Mouse (Mus musculus) CH12.LX (cell line): Measurements from ENCODE around the gene Vps37c. TPM values are rescaled to one million over a fixed set of nuclear protein-coding genes. Genes with fewer than 3 reads are reported as not detected.

ENCODE experiments used
- DNase-seq: peaks from one replicate; pipeline ENCODE4 v3.0.0-alpha.2; 2013; ENCODE audit errors: extremely low read depth
- H3K27ac ChIP-seq: 2 replicates; pipeline ENCODE4 v1.5.1; 2012; ENCODE audit warnings: low read depth, mild to moderate bottlenecking, control low read depth, moderate library complexity; ENCODE audit not compliant: insufficient read depth
- H3K27me3 ChIP-seq: replicated peaks from 2 replicates; pipeline ENCODE3; 2012; ENCODE audit warnings: inconsistent platforms
- H3K36me3 ChIP-seq, 2 experiments: replicated peaks in 1 of 2; 2 replicates each; pipeline versions ENCODE3 to v1.6.1; 2012; ENCODE audit warnings: inconsistent platforms in 1 of 2, low read length in 1 of 2, mild to moderate bottlenecking in 1 of 2, mixed read lengths in 1 of 2, moderate library complexity in 1 of 2; ENCODE audit not compliant: control insufficient read depth in 1 of 2, insufficient read depth in 1 of 2
- H3K4me1 ChIP-seq, 2 experiments: 2 replicates each; pipeline ENCODE4 v1.6.1; 2012; ENCODE audit warnings: inconsistent platforms in 1 of 2, moderate library complexity in 1 of 2; ENCODE audit not compliant: insufficient read depth in 2 of 2, control insufficient read depth in 1 of 2
- H3K4me2 ChIP-seq: 2 replicates; pipeline ENCODE4 v1.6.1; 2012; ENCODE audit warnings: low read depth, mild to moderate bottlenecking, control low read depth; ENCODE audit not compliant: poor library complexity, insufficient read depth, severe bottlenecking
- H3K4me3 ChIP-seq, 3 experiments: fragments of 150-350 bp in 1 of 3; sonication (generic) in 1 of 3; replicated peaks in 1 of 3; 2 replicates each; pipeline versions ENCODE3 to v1.5.1; 2011 to 2012; ENCODE audit warnings: low read depth in 2 of 3, low read length in 2 of 3, mild to moderate bottlenecking in 2 of 3, moderate library complexity in 2 of 3, control low read depth in 1 of 3, improper control_type of control experiment in 1 of 3, inconsistent platforms in 1 of 3, mixed read lengths in 1 of 3; ENCODE audit not compliant: poor library complexity in 1 of 3
- H3K79me2 ChIP-seq: replicated peaks from 2 replicates; pipeline ENCODE4 v1.6.1; 2012; ENCODE audit warnings: mild to moderate bottlenecking, moderate library complexity; ENCODE audit not compliant: control insufficient read depth, poor library complexity, insufficient read depth, severe bottlenecking; ENCODE audit errors: extremely low read depth
- H3K9ac ChIP-seq: 2 replicates; pipeline ENCODE4 v1.6.1; 2012; ENCODE audit warnings: low read depth, mild to moderate bottlenecking, control low read depth, moderate library complexity; ENCODE audit not compliant: insufficient read depth
- H3K9me3 ChIP-seq: replicated peaks from 2 replicates; pipeline ENCODE3; 2012; ENCODE audit warnings: low read length, inconsistent platforms, mixed read lengths
- BHLHE40 ChIP-seq: IDR thresholded peaks from 2 replicates; pipeline ENCODE4 v1.6.1; 2011; ENCODE audit warnings: mild to moderate bottlenecking, low read depth, low read length, improper control_type of control experiment
- CHD1 ChIP-seq: IDR thresholded peaks from 2 replicates; pipeline ENCODE4 v1.6.1; 2012; ENCODE audit warnings: low read depth, low read length, improper control_type of control experiment, inconsistent platforms
- CHD2 ChIP-seq: IDR thresholded peaks from 2 replicates; pipeline ENCODE4 v1.6.1; 2011; ENCODE audit warnings: low read length, improper control_type of control experiment
- E2F4 ChIP-seq: IDR thresholded peaks from 2 replicates; pipeline ENCODE4 v1.6.1; 2011; ENCODE audit warnings: low read depth, low read length, improper control_type of control experiment; ENCODE audit not compliant: insufficient replicate concordance
- ELF1 ChIP-seq: IDR thresholded peaks from 2 replicates; pipeline ENCODE4 v1.6.1; 2014; ENCODE audit warnings: low read depth, mild to moderate bottlenecking, inconsistent platforms, low read length, improper control_type of control experiment
- EP300 ChIP-seq: IDR thresholded peaks from 2 replicates; pipeline ENCODE4 v1.6.1; 2011; ENCODE audit warnings: low read length, improper control_type of control experiment
- GABPA ChIP-seq: IDR thresholded peaks from 2 replicates; pipeline ENCODE4 v1.6.1; 2012; ENCODE audit warnings: low read depth, low read length, improper control_type of control experiment, inconsistent platforms; ENCODE audit not compliant: insufficient replicate concordance
- IRF4 ChIP-seq: IDR thresholded peaks from 2 replicates; pipeline ENCODE4 v1.6.1; 2014; ENCODE audit warnings: low read depth, mild to moderate bottlenecking, inconsistent platforms, low read length, improper control_type of control experiment
- JUND ChIP-seq: conservative IDR thresholded peaks from 2 replicates; pipeline ENCODE4 v1.6.1; 2011; ENCODE audit warnings: low read depth, low read length, improper control_type of control experiment
- KAT2A ChIP-seq: IDR thresholded peaks from 2 replicates; pipeline ENCODE4 v1.6.1; 2012; ENCODE audit warnings: low read length, improper control_type of control experiment, inconsistent platforms; ENCODE audit not compliant: insufficient replicate concordance
- MAFK ChIP-seq: IDR thresholded peaks from 2 replicates; pipeline ENCODE4 v1.6.1; 2011; ENCODE audit warnings: low read length, improper control_type of control experiment; ENCODE audit not compliant: insufficient replicate concordance
- MAX ChIP-seq: IDR thresholded peaks from 2 replicates; pipeline ENCODE4 v1.6.1; 2011; ENCODE audit warnings: low read length, improper control_type of control experiment
- MAZ ChIP-seq: IDR thresholded peaks from 2 replicates; pipeline ENCODE4 v1.6.1; 2012; ENCODE audit warnings: low read depth, mild to moderate bottlenecking, inconsistent platforms, low read length, improper control_type of control experiment, moderate library complexity
- MEF2A ChIP-seq: IDR thresholded peaks from 2 replicates; pipeline ENCODE4 v1.6.1; 2014; ENCODE audit warnings: low read depth, mild to moderate bottlenecking, inconsistent platforms, low read length, improper control_type of control experiment, borderline replicate concordance
- MXI1 ChIP-seq: IDR thresholded peaks from 2 replicates; pipeline ENCODE4 v1.6.1; 2011; ENCODE audit warnings: mild to moderate bottlenecking, low read depth, low read length, improper control_type of control experiment
- NELFE ChIP-seq: IDR thresholded peaks from 2 replicates; pipeline ENCODE4 v1.6.1; 2011; ENCODE audit warnings: low read depth, low read length, improper control_type of control experiment
- POLR2A ChIP-seq: IDR thresholded peaks from 2 replicates; pipeline ENCODE4 v1.6.1; 2011; ENCODE audit warnings: low read depth, mild to moderate bottlenecking, improper control_type of control experiment, low read length
- POLR2AphosphoS2 ChIP-seq: IDR thresholded peaks from 2 replicates; pipeline ENCODE4 v1.6.1; 2011; ENCODE audit warnings: low read depth, low read length, improper control_type of control experiment
- RAD21 ChIP-seq: IDR thresholded peaks from 2 replicates; pipeline ENCODE4 v1.6.1; 2011; ENCODE audit warnings: low read depth, mild to moderate bottlenecking, low read length, improper control_type of control experiment, moderate library complexity
- SIN3A ChIP-seq: IDR thresholded peaks from 2 replicates; pipeline ENCODE4 v1.6.1; 2012; ENCODE audit warnings: low read length, improper control_type of control experiment, inconsistent platforms
- SMC3 ChIP-seq: IDR thresholded peaks from 2 replicates; pipeline ENCODE4 v1.6.1; 2011; ENCODE audit warnings: low read depth, low read length, improper control_type of control experiment
- TCF12 ChIP-seq: IDR thresholded peaks from 2 replicates; pipeline ENCODE4 v1.6.1; 2014; ENCODE audit warnings: low read depth, mild to moderate bottlenecking, inconsistent platforms, low read length, improper control_type of control experiment
- ZC3H11A ChIP-seq: IDR thresholded peaks from 2 replicates; pipeline ENCODE4 v1.6.1; 2012; ENCODE audit warnings: low read depth, mild to moderate bottlenecking, inconsistent platforms, low read length, improper control_type of control experiment
- ZMIZ1 ChIP-seq: IDR thresholded peaks from 2 replicates; pipeline ENCODE4 v1.6.1; 2012; ENCODE audit warnings: low read depth, mild to moderate bottlenecking, inconsistent platforms, low read length, improper control_type of control experiment
- dilution Hi-C: fragments of 300-500 bp; cut with MboI; formaldehyde crosslinking; loops from 2 replicates; pipeline ENCODE4 v1.14.3; 2020; ENCODE audit warnings: low sequenced_read_pairs; ENCODE audit not compliant: extremely low pct_unique_long_range_greater_than_20kb, extremely low pct_ligation_motif_present
- in situ Hi-C: fragments of 300-500 bp; cut with MboI; formaldehyde crosslinking; loops from 3 replicates; pipeline ENCODE4 v1.14.3; 2019; ENCODE audit warnings: low sequenced_read_pairs, low pct_ligation_motif_present, low pct_unique_long_range_greater_than_20kb, mixed read lengths
- polyA plus RNA-seq: library from polyadenylated mRNA; unstranded; fragments of >175 nt; gene quantifications from 2 replicates; pipeline ENCODE4 v1.2.1, GENCODE M21; 2012; ENCODE audit warnings: low read depth; ENCODE audit not compliant: insufficient read length
- total RNA-seq, 2 experiments: library from RNA; depleted of rRNA; stranded (reverse); fragments of 300-350 nt in 1 of 2; fragments of >200 nt in 1 of 2; gene quantifications; 2 replicates each; pipeline ENCODE4 v1.2.3; 2012 to 2014

The Vps37c gene
- total and polyA plus RNA-seq, 3 experiments = 6.2 to 13.0 (median 9.5) TPM

- Histone ChIP-seq H3K4me1 (peaks cover 32 to 81% of the 10 kb centered on the region in 2 experiments), H3K36me3 (peaks cover 0 to 13% of the 10 kb centered on the region in 2 experiments), H3K9ac (no peak overlapping the region), H3K79me2 (peaks cover 60% of the 10 kb centered on the region), H3K4me3 (no peak overlapping the region), H3K4me2 (no peak overlapping the region), H3K9me3 (no peaks in the 10 kb centered on the region), H3K27ac (peak overlapping the region; percentile 78), H3K27me3 (no peaks in the 10 kb centered on the region)
- TF ChIP-seq RAD21 (no peak), BHLHE40 (no peak), ELF1 (no peak), CHD1 (no peak), KAT2A (no peak), POLR2AphosphoS2 (no peak), NELFE (no peak)
- in situ Hi-C loops (no loop called here), dilution Hi-C loops (no loop called here)
- DNase-seq = no peak
Observed at GRCm38 (mm10) chr19:10692361-10692760, 3.8 kb downstream of the Vps37c start.

DNA sequence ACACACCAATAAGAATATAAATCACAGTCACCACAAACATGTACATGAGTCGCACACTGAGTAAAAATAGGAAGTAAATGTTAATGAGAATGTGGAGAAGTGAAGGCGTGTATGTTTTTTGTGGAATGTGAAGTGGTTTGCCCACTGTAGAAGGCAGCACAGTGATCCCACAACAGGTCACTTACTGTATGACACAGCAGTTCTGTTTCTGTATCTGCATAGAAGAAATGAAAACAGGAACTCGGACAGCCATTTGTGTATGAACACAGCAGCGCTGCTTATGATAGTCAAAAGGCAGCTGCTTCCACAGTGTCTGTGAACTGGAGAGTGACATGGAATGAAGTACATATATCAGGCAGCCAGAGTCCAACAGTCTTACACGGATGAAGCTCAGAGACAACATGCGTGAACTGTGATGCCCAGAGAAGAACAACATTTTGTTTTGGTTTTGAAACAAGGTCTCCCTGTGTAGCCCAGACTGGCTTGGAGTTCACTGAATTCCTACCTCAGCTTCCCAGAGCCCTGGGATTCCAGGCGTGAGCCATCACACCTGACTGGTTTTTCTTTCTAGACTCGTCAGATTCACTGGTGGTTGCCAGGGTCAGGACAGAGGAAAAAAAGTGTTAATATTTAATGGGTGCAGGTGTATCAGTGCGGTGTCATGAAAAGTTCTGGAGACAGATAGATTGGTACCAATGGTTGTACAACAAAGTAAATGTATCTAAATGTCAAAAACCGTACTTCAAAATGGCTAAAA, 5.6 kb downstream of the Vps37c start:
- Histone ChIP-seq H3K36me3 (peaks cover 0 to 17% of the 10 kb centered on the region in 2 experiments), H3K9me3 (no peaks in the 10 kb centered on the region), H3K4me1 (peaks cover 27 to 92% of the 10 kb centered on the region in 2 experiments), H3K9ac (peak overlapping the region; percentile 77), H3K4me3 (peak overlapping the region in 1 of 3 experiments; percentile 37), H3K27me3 (no peaks in the 10 kb centered on the region), H3K27ac (peak overlapping the region; percentile 70), H3K79me2 (peaks cover 73% of the 10 kb centered on the region), H3K4me2 (peak overlapping the region; percentile 71)
- dilution Hi-C loops = no loop called here
- TF ChIP-seq E2F4 (no peak), ELF1 (0 out of 2 replicates have a peak, but pooled peaks have one; percentile 31), CHD2 (peak; percentile 30; the same call in 1 of the 2 replicates), ZC3H11A (no peak), BHLHE40 (0 out of 2 replicates have a peak, but pooled peaks have one; percentile 5), MAZ (0 out of 2 replicates have a peak, but pooled peaks have one; percentile 50), ZMIZ1 (no peak), EP300 (peak; percentile 77), SIN3A (peak; percentile 72), MAFK (peak; percentile 79), SMC3 (no peak), MEF2A (0 out of 2 replicates have a peak, but pooled peaks have one; percentile 15), JUND (peak; percentile 46), CHD1 (0 out of 2 replicates have a peak, but pooled peaks have one; percentile 46), POLR2A (no peak), POLR2AphosphoS2 (no peak), TCF12 (0 out of 2 replicates have a peak, but pooled peaks have one; percentile 25), IRF4 (peak; percentile 84), GABPA (no peak), MAX (0 out of 2 replicates have a peak, but pooled peaks have one; percentile 8), MXI1 (0 out of 2 replicates have a peak, but pooled peaks have one; percentile 37)
- DNase-seq = peak; percentile 62
- in situ Hi-C loops = no loop called here
